Mouse (Mus musculus) liver (tissue): Measurements from ENCODE around the gene Prkcg.
"Not testable (repeated sequence)": the region's sequence is repeated elsewhere in the genome, so short reads cannot be mapped to it uniquely, and the experiment has no call there.

Experiments used
- DNase-seq: peaks from one replicate; pipeline ENCODE4 v3.0.0-alpha.2; 2020; ENCODE audit warnings: mixed read lengths

Gene Prkcg

DNA sequence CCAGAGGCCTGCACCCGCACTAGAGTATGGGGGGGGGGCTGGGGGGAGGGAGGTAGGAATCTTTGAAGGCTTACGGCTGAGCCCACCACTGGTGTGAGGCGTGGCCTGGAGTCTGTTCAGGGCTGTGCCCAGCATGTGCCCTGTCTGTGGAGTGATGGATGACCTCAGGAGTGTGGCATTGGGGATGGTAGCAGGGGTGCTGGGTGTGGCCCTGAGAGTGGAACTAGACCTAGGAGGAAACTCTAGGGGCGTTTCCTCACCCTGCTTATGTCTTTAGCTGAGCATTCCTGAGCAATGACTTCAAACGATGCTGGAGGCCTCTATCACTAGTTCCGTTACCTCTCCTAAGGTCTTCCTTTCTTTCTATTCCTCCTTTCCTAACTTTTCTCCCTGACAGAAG is 2.2 kb downstream of the Prkcg start:
- no peak for DNase-seq

DNA sequence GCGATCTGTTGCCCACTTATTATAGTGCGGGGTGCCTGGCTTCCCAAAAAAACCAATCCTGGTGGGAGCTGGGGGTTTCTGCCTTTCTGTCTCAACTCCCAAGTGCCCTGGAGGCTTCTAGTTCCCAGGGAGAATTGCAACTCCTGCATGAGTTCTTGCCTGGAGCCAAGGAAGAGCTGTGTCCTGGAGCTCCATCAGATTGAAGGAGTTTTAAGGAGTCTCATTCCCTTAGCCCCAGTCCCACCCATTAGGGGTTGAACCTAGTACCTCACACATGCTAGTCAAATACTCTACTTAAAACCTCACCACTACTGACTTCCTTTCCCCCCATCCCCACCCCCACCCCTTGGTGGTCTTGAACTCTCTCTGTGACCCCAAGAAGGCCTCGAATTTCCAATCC is 2.8 kb downstream of the Prkcg start:
- DNase-seq: no peak

DNA sequence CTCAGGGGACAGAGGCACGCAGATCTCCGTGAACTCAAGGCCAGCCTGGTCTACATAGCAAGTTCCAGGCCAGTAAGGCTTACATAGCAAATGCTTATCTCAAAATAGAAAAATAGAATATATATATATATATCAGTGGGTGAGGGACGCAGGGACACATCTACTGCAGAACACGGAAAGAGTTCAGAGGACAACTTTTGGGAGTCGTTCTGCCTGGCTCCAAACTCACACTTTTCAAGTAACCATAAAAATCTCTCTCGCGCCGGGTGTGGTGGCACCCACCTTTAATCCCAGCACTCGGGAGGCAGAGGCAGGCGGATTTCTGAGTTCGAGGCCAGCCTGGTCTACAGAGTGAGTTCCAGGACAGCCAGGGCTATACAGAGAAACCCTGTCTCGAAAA is 3.3 kb downstream of the Prkcg start:
- not testable (repeated sequence) for DNase-seq

DNA sequence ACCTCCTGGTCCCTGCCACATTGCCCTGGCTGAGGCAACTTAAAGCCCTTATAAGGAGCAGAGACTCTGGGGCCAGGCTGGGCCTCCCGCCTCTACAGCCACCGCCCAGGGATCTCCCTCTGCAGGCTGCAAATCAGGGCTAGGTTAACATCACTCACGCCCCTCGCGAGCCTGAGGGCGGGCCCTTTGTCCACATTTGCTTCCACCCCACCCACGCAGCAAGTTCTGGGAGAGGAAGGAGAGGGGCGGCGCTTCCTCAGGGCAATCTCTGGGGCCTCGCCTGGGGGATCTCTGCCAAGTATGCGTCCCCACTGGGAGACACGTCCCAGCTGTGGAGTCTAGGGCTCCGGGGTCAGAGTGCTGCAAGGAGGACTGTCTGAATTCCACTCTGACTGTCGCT is 3.8 kb downstream of the Prkcg start:
- DNase-seq: peak; percentile 82

DNA sequence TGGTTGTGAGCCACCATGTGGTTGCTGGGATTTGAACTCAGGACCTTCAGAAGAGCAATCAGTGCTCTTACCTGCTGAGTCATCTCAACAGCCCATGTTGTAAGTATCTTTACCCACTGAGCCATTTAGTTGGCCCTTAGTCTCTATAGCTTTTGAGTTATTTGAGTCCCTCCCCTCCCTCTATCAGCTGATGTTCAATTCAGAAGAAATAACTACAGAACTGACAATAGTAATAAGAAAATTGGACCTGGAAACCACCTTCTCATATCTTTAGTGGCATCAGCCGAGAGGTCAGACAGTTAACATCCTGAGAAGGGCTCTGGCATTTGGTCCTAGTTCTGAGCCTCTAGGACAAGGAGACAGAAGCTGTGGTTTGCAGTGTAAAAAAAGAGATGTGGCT is 5.8 kb downstream of the Prkcg start:
- DNase-seq: no peak

DNA sequence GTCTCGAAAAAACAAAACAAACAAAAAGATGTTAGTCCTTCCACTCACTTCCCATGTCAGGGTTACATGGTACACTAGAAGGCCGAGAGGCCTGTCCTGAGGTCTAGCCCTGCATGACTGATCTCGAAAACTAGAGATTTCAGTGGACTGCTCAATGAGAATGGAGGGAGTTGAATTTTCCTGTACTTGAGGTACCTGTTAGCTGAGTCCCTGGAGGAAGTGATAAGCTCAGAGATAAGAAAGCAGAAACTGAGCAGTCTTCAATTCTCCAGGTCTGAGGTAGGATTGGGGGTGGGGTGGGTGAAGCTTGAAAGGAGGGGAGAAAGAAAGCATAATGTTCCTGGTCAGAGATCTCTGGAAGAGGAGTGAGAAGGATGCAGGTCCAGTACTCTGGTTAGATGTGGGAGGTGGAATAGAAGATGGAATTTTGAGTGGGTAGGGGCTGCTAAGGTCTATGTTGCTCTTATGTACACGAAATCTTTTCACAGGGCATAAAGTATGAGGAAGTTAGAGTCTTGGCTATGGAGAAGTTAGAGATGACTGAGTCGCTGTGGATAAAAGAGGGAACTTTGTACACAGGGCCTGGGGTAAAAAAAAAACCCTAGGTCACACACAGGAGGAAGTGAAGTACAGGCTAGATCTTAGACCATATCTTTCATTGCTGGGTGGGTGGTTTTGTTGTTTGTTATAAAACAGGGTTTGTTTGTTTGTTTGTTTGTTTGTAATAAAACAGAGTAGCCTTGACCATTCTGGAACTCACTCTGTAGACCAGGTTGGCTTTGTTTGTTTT is 6.5 kb downstream of the Prkcg start:
- no peak for DNase-seq

DNA sequence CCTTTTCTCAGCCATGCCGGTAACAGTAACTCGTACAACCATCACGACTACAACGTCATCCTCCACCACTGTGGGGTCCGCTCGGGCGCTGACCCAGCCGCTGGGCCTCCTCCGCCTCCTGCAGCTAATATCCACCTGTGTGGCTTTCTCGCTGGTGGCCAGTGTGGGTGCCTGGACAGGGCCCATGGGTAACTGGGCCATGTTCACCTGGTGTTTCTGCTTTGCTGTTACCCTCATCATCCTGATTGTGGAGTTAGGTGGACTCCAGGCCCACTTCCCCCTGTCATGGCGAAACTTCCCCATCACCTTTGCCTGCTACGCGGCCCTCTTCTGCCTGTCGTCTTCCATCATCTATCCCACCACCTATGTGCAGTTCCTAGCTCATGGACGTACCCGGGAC is 7.7 kb downstream of the Prkcg start:
- no peak for DNase-seq

DNA sequence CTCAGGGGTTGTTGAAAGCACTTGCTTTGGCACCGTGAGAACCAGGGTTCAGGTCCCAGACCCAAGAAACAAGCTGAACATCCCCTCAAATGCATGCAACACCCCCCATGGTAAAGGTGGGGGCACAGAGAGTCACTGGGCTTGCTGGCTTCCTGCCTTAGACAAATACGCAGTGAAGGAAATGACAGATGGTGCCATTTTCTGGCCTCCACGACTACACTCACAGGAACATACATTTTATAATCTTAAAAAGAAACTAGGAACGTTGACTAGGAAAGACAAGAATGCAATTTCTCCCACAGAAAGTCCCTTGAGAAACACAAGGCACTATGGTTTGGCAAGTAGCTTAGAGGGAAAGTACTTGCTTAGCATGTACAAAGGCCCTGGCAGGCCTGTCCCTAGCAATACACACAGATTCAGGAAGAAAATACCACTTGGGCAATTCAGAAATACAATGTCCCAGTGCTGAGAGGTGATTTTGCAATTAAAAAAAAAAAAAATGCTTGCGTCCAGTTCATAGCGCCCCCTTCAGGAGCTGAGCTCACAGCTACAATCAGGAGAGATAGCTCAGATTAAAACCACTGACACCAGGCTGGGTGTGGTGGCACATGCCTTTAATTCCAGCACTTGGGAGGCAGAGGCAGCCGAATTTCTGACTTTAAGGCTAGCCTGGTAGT is 11.1 kb downstream of the Prkcg start:
- DNase-seq: peak; percentile 18

DNA sequence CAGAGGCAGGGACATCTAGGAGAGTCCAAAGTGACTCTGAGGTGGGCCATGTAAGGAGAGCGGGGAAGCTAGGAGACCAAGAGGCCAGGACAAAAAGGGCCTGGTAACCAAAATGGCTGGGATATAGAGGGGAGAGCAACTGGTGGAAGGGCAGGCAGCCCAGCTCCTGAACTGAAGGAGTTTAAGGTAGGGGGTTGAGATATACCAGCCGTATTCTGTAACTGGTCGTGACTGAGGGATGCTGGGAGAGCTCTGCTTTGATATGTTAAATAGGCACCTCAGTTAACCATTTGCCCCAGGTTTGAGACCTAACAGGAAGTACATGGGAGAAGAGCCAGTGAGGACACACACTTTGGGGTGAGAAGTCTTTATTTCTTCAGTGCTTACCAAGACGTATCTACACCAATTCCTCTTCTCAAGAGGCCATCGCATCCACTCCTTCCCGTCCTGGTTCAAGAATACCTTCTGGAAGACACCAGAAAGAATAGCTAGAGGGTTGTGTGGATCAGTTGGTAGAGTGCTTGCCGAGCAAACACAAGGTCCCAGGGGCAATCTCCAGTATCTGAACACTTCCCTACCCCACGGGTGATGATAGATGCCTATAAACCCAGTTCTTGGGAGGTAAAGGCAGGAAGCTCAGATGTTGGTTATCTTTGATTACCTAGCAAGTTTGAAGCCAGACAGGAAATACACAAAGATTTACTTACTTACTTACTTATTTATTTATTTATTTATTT is 12.1 kb downstream of the Prkcg start:
- DNase-seq: no peak

DNA sequence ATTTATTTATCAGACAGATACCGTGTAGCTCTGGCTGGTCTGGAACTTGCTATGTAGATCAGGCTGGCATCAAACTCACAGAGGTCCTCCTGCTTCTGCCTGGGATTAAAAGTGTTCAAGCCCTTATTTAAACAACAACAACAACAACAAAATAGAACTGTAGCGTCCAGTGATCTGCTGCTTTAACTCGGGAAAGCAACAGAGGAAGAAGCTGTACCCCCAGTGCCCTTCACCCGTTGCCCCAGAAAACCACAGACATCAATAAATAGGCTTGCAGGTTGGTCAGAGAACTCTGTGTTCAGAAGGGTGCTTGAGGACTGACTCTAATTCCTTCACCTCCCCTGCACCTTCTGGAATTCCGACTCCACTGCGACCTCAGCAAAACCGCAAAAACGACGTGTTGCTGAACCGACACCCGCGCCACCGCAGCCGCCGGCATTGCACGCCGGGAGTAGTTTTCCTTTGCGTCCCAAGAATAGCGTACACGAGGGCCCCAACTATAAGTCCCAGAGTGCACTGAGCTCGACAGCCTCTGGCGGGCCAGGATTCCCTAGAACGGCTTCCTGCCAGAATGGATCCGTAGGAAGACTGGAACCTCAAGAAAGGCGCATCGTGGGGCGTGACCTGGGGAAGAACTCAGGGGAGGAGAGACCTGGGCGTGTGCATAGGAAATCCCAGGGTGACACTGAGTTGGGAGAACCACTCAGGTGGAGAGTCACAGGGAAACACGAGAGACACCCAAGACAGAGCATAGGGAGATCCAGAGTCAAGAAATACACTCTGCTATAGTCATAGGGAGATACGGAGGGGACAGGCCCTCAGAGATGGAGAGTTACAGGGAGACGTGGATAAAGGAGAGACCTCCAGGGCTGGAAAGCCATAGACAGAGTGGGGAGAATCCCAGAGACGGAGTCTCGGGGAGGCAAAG is 12.9 kb downstream of the Prkcg start:
- no peak for DNase-seq

DNA sequence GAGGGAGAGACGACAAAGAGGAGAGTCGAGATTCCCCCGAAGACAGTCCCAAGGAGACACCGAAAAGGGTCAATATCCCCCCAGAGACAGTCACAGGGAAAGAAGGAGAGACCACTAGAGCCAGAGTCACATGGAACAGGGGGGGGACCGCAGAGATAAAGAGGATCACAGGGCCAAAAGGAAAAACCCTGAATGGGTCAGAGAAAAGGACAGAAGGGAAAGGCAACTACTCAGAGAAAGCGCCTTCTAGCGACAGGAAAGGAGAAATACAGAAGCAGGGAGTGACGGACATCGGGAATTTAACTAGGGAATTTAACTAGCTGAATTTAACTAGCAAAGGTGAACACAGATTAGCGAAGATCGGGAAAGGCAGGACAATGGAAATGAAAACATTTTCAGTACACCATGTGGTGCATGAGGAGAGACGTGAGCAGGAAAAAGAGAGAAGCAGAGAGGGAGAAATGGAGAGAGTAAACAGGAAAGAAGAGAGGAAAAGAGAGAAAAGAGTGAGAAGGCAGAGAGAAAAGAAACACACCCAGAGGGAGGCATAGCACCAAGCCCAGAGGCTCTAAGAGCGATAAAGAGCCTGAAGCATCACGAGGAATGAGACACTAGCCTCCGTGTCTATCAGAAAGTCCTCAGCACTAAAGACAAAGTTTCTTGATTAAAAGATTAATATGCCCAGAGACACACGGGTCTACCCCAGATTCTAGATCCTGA is 13.7 kb downstream of the Prkcg start:
- DNase-seq: no peak

DNA sequence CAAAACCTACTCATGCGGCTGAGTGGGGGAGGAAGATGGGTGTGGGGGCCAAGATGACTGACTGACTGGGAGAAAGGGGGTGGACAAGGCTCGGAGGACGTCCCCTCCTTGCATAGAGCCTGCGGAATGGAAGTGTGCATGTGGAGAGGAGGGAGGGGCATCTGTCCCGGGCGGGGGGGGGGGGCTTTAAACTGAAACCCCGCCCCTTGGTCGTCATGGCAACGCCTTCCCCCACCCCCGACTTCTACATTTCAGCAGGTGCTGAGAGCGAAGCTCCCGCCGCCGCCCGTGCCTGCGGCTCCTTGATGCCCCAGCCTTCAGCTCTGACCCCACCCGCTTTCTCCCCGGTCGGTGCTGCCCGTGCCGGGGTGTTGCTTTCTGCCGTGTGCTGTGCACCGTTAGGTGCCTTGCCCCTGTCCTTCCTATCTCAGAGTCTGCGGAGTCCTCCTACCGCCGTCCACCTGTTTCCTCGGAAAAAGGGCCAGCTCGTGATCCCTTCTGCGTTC is 14.3 kb downstream of the Prkcg start:
- DNase-seq: peak; percentile 14

DNA sequence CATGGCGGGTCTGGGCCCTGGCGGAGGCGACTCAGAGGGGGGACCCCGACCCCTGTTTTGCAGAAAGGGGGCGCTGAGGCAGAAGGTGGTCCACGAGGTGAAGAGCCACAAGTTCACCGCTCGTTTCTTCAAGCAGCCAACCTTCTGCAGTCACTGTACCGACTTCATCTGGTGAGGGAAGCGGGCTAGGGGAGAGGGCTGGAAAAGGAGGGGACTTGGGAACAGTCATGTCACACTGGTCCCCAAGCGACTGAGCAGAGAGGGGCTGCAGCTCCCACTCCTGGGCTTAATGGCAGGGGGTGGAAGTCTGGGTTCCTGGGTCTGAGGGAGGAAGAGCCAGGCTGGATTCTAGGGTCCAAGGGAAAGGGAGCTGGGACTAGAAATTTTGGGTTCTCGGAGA is 14.8 kb downstream of the Prkcg start:
- DNase-seq: no peak

DNA sequence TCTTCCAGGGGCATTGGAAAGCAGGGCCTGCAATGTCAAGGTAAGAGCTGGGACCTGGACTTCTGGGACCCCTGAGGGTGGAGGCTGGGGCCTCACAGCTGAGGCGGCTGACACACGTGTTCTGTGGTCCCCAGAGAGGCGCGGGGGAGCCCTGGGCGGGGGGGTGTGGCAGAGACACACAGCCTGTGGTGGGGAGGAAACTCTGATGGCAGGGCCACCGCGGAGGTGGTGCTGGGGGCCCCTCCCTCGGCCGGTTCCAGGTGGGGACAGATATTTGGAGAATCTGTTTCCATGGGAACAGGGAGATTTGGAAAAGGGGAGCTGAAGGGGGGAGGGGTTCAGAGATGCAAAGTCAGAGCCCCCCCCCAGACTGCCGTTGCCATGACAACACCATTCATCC is 15.3 kb downstream of the Prkcg start:
- no peak for DNase-seq

DNA sequence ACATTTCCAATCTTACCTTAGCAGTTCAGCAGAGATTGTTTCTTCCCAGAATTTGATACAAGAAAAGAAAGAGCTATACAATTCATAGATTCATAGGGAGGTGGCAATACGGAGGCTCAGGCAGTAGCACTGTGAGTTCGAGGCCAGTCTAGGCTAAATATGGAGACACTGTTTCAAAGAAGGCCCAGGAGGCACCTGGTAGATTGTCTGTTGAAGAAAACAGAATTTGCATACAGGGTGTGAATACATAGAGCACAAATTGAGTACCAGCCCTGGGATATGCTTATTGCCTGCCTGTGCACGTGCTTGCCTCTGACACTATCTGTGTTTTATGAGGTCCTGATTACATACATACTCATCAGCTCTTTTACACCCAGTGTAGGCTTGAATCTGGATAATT is 17.4 kb downstream of the Prkcg start:
- DNase-seq: no peak

DNA sequence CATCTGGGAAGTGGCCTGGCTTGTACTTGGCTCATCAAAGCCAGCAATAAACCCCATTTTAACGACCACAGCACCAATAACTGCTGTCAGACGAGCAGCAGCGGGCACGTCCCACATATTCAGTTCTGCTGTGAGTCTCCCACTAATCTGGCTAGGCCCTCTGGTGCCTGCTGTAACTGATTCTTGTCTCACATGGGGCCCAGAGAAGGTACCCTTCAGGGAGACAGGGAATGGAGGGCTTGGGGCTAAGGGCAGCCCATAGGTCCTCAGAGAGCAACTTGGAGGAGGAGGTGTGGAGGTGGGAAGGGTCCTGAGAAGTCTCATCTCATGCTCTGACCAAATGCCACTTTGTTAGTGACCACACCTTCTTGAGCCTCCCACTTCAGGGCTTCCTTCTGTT is 19.7 kb downstream of the Prkcg start:
- DNase-seq: no peak

DNA sequence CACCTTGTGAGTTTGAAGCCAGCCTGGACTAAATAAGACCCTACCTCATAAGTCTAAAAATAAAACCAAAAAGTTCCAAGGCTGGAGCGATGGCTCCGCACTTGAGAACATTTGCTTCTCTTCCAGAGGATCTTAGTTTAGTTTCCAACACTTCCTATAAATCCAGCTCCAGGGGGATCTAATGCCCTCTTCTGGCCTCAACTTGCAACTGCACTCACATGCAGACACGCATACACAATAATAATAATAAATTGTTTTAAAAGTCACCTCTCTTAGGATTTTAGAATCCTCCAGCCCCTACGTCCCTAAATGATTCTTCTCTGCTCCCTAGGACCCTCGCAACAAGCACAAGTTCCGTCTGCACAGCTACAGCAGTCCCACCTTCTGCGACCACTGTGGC is 21.3 kb downstream of the Prkcg start:
- DNase-seq: no peak

DNA sequence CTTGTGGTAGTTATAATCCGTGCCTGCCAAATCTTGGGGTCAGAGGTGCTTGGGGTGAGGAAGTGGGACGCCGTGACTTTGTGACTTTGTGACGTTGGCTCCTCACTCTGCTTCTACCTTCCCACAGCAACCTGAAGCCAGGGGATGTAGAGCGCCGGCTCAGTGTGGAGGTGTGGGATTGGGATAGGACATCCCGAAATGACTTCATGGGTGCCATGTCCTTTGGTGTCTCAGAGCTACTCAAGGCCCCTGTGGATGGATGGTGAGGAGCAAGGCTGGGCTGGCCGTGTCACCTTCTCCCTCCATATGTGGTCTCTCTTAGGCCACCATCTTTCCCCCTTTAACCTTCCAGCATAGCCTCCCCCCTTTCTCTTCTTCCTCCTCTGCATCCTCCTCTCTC is 24.6 kb downstream of the Prkcg start:
- DNase-seq: no peak

DNA sequence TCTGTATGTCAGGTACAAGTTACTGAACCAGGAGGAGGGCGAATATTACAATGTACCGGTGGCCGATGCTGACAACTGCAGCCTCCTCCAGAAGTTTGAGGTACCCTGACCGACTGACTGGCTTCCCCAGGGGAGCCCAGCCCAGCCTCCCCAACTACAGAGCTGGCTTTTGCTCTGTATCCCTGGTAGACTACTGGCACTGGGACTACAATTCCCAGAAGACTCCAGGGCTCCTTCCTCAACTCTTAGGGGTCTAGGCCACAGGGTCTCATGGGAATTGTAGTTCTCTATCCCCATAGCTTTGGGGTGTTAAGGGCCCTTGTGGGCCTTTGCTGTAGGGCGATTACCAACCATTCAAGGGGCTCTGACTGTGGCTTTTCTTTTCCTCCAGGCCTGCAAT is 25.1 kb downstream of the Prkcg start:
- DNase-seq: no peak

DNA sequence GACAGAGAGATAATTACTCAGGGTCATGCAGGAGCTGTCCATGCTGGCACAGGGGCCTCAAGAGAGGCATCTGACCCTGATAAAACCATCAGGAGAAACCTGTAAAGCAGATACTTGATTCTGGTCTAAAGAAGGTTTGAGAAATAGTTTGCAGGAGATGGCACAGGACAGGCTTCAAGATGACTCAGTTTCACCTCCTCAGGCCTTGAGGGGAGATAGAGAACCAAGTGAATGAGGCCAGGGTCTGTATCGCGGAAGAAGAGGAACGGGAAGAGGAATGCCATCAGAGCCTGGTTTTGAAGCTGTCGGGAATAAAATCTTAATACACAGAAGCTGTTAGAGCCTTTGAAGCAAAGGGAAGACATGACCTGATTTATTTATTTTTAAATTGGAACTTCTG is 28.7 kb downstream of the Prkcg start:
- DNase-seq: no peak

DNA sequence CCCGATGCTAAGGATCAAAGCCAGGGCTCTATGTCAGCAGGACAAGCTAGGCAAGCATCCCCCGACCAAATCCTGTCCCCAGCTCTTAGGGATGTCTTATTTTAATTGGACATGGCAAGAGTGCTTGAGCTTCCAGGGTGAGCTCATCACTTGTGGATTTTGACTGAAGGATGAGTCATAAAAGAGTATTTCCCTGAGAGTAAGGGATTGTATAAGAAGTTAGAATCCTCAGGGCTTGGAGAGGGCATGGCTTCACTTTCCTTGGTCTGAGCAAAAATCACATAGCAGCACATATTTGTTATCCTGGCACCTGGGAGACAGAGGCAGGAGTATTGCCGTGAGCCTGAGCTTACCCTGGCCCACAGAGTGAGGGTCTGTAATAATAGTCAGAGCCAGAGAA is 31.9 kb downstream of the Prkcg start:
- no peak for DNase-seq

DNA sequence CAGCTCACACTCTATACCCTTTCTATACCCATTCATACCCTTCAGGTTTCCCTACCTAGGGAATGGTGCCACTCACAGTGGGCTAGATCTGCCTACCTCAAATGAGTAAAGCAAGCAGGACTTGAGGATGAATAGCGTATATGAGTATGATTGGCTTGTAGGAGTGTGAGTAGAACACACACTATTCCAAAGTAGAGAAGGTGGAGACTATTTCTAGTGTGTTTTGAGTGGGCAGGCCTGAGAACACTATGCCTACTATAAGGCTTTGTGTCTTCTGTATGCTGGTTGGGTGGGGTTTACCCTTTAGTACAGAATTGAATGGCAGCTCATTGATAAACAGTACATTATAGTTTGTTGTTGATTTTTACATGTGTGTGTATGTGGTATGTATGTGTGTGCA is 34.8 kb downstream of the Prkcg start:
- no peak for DNase-seq
